In genomic region chr4:129995255-129995654, GRCm38 (mm10) we compare ENCODE assay signal across 19 mouse cellular contexts. TPM values are rescaled to one million over a fixed set of nuclear protein-coding genes. Genes with fewer than 3 reads are reported as not detected.
DNase-seq lines count a peak whose midpoint lies in the region; ATAC-seq lines count a peak whose summit lies in the region.
"Had no signal": no experiment of that assay in that cellular context is flagged by ENCODE, and none has a peak within 500 bp of the region (broad histone marks: within the 10 kb centered on the region; RNA-seq: fewer than 3 reads in every experiment).

No protein-coding gene starts in this region.

- no peak for DNase-seq in frontal cortex, postnatal 10 days (ENCODE audit: low spot score in 2 of 2)
- DNase-seq in neural tube, embryonic 10.5 days (ENCODE audit: extremely low spot score, low spot score) = no peak
- DNase-seq in heart, embryonic 10.5 days (ENCODE audit: low spot score) = no peak
- DNase-seq: adrenal gland, adult 8-10 months; adrenal gland, postnatal 36 days; cerebellum, adult 11 months; cerebellum, adult 8-10 months; gastrocnemius, postnatal 14 days; heart, adult 2 months had no signal

- peaks cover 36% of the 10 kb centered on the region for H3K36me3 ChIP-seq in neural tube, embryonic 13.5 days
- H3K36me3 ChIP-seq in forebrain, embryonic 16.5 days (ENCODE audit: control insufficient read depth, insufficient read depth) = no peaks in the 10 kb centered on the region
- no peaks in the 10 kb centered on the region for H3K36me3 ChIP-seq in heart, embryonic 10.5 days

- peak overlapping the region; percentile 79; the same call in 1 of the 2 replicates for H3K27ac ChIP-seq in neural tube, embryonic 13.5 days (replicated peaks)
- H3K27ac ChIP-seq in forebrain, embryonic 16.5 days (ENCODE audit: low read length) = peak overlapping the region; percentile 73
- no peak overlapping the region for H3K27ac ChIP-seq in heart, embryonic 10.5 days
- H3K27ac ChIP-seq: embryonic facial prominence, embryonic 12.5 days; heart, adult 2 months; hindbrain, embryonic 10.5 days had no signal

- no peak overlapping the region for H3K9ac ChIP-seq in neural tube, embryonic 13.5 days
- H3K9ac ChIP-seq in forebrain, embryonic 16.5 days (replicated peaks; ENCODE audit: low read depth, low read length) = no peak overlapping the region
- H3K9ac ChIP-seq: embryonic facial prominence, embryonic 12.5 days; heart, embryonic 12.5 days; hindbrain, embryonic 15.5 days had no signal

- no peaks in the 10 kb centered on the region; the same call in 1 of the 2 replicates for H3K27me3 ChIP-seq in neural tube, embryonic 13.5 days
- H3K27me3 ChIP-seq in forebrain, embryonic 16.5 days (replicated peaks; ENCODE audit: control insufficient read depth, insufficient read depth, low read length) = no peaks in the 10 kb centered on the region
- peaks cover 99% of the 10 kb centered on the region for H3K27me3 ChIP-seq in heart, embryonic 10.5 days (ENCODE audit: insufficient read depth, poor library complexity, severe bottlenecking)
- H3K27me3 ChIP-seq: hindbrain, embryonic 15.5 days had no signal

- H3K4me3 ChIP-seq in neural tube, embryonic 13.5 days = no peak overlapping the region
- no peak overlapping the region for H3K4me3 ChIP-seq in forebrain, embryonic 16.5 days (replicated peaks; ENCODE audit: low read length)
- H3K4me3 ChIP-seq in heart, embryonic 10.5 days = no peak overlapping the region
- H3K4me3 ChIP-seq: embryonic facial prominence, embryonic 12.5 days; heart, adult 2 months; heart, embryonic 12.5 days; hindbrain, embryonic 10.5 days; hindbrain, embryonic 15.5 days had no signal

- no peaks in the 10 kb centered on the region for H3K9me3 ChIP-seq in neural tube, embryonic 13.5 days
- H3K9me3 ChIP-seq in forebrain, embryonic 16.5 days (ENCODE audit: control insufficient read depth, low read length) = no peaks in the 10 kb centered on the region
- H3K9me3 ChIP-seq in heart, embryonic 10.5 days = no peaks in the 10 kb centered on the region
- H3K9me3 ChIP-seq: embryonic facial prominence, embryonic 12.5 days; heart, embryonic 12.5 days; hindbrain, embryonic 10.5 days; hindbrain, embryonic 15.5 days had no signal

- H3K4me1 ChIP-seq in neural tube, embryonic 13.5 days (replicated peaks) = peaks cover 38% of the 10 kb centered on the region
- peaks cover 30% of the 10 kb centered on the region for H3K4me1 ChIP-seq in forebrain, embryonic 16.5 days (replicated peaks; ENCODE audit: control insufficient read depth, insufficient read depth, low read length)
- peaks cover 20% of the 10 kb centered on the region for H3K4me1 ChIP-seq in heart, embryonic 10.5 days

- H3K4me2 ChIP-seq in neural tube, embryonic 13.5 days = no peak overlapping the region
- no peak overlapping the region for H3K4me2 ChIP-seq in forebrain, embryonic 16.5 days (ENCODE audit: low read length)
- H3K4me2 ChIP-seq: embryonic facial prominence, embryonic 12.5 days; heart, embryonic 12.5 days; hindbrain, embryonic 15.5 days had no signal

- 70% methylated on average over 8 of the region's 8 CpGs for WGBS in neural tube, embryonic 13.5 days
- 66% methylated on average over 8 of the region's 8 CpGs for WGBS in forebrain, embryonic 16.5 days
- WGBS in heart, embryonic 10.5 days = 80% methylated on average over 8 of the region's 8 CpGs

- ATAC-seq in frontal cortex, adult (ENCODE audit: low TSS enrichment) = peak; percentile 41; the same call in 1 of the 2 replicates
- ATAC-seq in neural tube, embryonic 13.5 days (ENCODE audit: low read depth) = no peak
- 0 out of 2 replicates have a peak, but pooled peaks have one; percentile 19 for ATAC-seq in forebrain, embryonic 16.5 days
- ATAC-seq in activated CD4-positive, CD25-positive, alpha-beta regulatory T cell, adult 4 months = no peak
- ATAC-seq: inflammation-experienced regulatory T-cells, adult 6 months; intestine, postnatal 0 days had no signal

RNA-seq across cellular contexts. Expression of gene Adgrb2, which starts 10.6 kb away (rescaled TPM):
- polyA plus RNA-seq in neural tube, embryonic 13.5 days (2015; fragmentation: Nextera tagmentation; extraction: Ambion mirVana) = 8.1 and 9.3 TPM in 2 replicates
- 9.6 and 12.2 TPM in 2 replicates for polyA plus RNA-seq in forebrain, embryonic 16.5 days (2015; fragmentation: Nextera tagmentation; extraction: Ambion mirVana)
- polyA plus RNA-seq in activated CD4-positive, CD25-positive, alpha-beta regulatory T cell, adult 4 months (2017; shearing (Covaris generic)) = 1 to 10 TPM in 1 of 2 experiments, not detected in 1; 1.4 TPM
- 1.2 and 3.1 TPM in 2 replicates for polyA plus RNA-seq in heart, embryonic 10.5 days (2016; fragmentation: Nextera tagmentation; extraction: Ambion mirVana)

RNA-seq across cellular contexts. Expression of gene Col16a1, which starts 52.4 kb away (rescaled TPM):
- polyA plus RNA-seq in neural tube, embryonic 13.5 days (2015; fragmentation: Nextera tagmentation; extraction: Ambion mirVana) = 11.9 and 14.7 TPM in 2 replicates
- polyA plus RNA-seq in forebrain, embryonic 16.5 days (2015; fragmentation: Nextera tagmentation; extraction: Ambion mirVana) = 7.4 and 8.7 TPM in 2 replicates
- polyA plus RNA-seq in activated CD4-positive, CD25-positive, alpha-beta regulatory T cell, adult 4 months (2017; shearing (Covaris generic)) = not detected
- polyA plus RNA-seq in heart, embryonic 10.5 days (2016; fragmentation: Nextera tagmentation; extraction: Ambion mirVana) = 11.0 and 11.7 TPM in 2 replicates
- polyA plus RNA-seq: inflammation-experienced regulatory T-cells, adult 6 months had no signal

Comparison
In these comparisons a context has a peak if more than half of its experiments do, and no peak if none do; other contexts are left out.
1. ATAC-seq: peak in frontal cortex, adult (single experiment) and forebrain, embryonic 16.5 days (single experiment); none in neural tube, embryonic 13.5 days (single experiment) and activated CD4-positive, CD25-positive, alpha-beta regulatory T cell, adult 4 months (single experiment).